Mouse (Mus musculus) neural tube, embryonic 13.5 days (tissue): Measurements from ENCODE around the gene Fam184b. TPM values are rescaled to one million over a fixed set of nuclear protein-coding genes. Genes with fewer than 3 reads are reported as not detected.

Experiments used
- ATAC-seq: fragments of 200-750 bp; cut with Nextera tagmentation; 2 replicates; pipeline ENCODE4 v1.8.0; 2017; ENCODE audit warnings: low read depth, mild to moderate bottlenecking, moderate TSS enrichment, moderate library complexity
- H3K27ac ChIP-seq: fragments of 300-500 bp; sonication (generic); replicated peaks from 2 replicates; pipeline ENCODE4 v1.5.1; 2015; ENCODE audit warnings: moderate library complexity, mild to moderate bottlenecking, inconsistent platforms
- H3K27me3 ChIP-seq: fragments of 300-500 bp; sonication (generic); 2 replicates; pipeline ENCODE4 v1.6.1; 2015; ENCODE audit warnings: mild to moderate bottlenecking, inconsistent platforms
- H3K36me3 ChIP-seq: fragments of 300-500 bp; sonication (generic); 2 replicates; pipeline ENCODE4 v1.6.1; 2015; ENCODE audit warnings: mild to moderate bottlenecking, inconsistent platforms
- H3K4me1 ChIP-seq: fragments of 300-500 bp; sonication (generic); replicated peaks from 2 replicates; pipeline ENCODE4 v1.6.1; 2015; ENCODE audit warnings: inconsistent platforms
- H3K4me2 ChIP-seq: fragments of 300-500 bp; sonication (generic); 2 replicates; pipeline ENCODE4 v1.6.1; 2015; ENCODE audit warnings: inconsistent platforms, mild to moderate bottlenecking, moderate library complexity
- H3K4me3 ChIP-seq: fragments of 300-500 bp; sonication (generic); 2 replicates; pipeline ENCODE4 v1.5.1; 2015; ENCODE audit warnings: mild to moderate bottlenecking, inconsistent platforms
- H3K9ac ChIP-seq: fragments of 300-500 bp; sonication (generic); 2 replicates; pipeline ENCODE4 v1.6.1; 2015; ENCODE audit warnings: moderate library complexity, mild to moderate bottlenecking, inconsistent platforms
- H3K9me3 ChIP-seq: fragments of 300-500 bp; sonication (generic); 2 replicates; pipeline ENCODE4 v1.6.1; 2016; ENCODE audit warnings: inconsistent platforms
- WGBS: fragments of 180-500 bp; shearing (Covaris S2); methylation state at CpG from one replicate; pipeline ENCODE4 v1.1.7; 2015; 5-methylcytosine and 5-hydroxymethylcytosine counted together
- polyA plus RNA-seq: library from polyadenylated mRNA; unstranded; fragments of >200 nt; fragmentation: Nextera tagmentation; extraction: Ambion mirVana; gene quantifications from 2 replicates; pipeline ENCODE4 v1.2.1, GENCODE M21; 2015

Gene Fam184b
- polyA plus RNA-seq, result 4.0 and 4.8 TPM in 2 replicates

DNA sequence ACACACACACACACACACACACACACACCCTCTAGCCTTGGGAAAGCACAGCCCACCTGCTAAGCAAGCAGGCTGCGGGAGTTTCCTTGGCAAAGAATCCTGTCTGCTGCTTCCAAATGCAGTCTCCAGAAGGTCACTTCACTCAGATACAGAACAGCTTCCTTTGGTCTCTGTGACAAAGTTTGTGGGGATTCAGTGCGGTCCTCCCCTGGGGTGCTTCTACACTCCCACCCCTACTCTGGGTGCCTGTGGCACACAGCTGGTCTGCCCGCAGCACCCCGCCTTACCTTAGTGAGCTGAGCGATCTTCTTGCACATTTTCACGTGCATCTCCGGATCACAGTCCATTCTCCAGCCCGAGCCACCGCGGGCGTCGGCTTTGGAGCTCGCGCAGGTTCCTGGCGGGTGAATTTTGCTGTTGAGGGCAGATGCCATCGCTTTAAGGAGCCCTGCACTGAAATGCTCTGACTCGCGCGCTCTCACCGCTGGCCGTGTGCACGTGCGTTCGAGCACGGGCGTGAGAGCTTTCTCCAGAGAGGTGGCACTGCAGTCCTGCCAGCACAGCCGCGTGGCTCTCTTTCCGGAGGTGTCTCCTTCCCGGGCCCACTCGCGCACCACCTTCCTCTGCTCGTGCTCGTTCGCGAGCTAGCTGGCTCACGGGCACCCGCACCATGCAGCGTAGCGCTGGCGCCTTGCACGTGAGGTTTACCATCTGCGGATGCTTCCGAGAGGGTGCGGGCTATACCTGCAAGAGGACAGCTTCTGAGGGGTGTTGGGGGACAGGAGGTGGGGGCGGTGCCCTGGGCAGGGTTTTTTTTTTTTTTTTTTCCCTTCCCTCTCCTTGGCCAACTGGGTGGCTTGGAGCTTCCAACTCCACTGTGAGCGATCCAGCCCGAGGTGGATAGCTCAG is at the start of gene Fam184b:
TSS of gene Fam184b (minus strand) at position 809 of the 909 bp plus-strand sequence.
- peak within 1 kb of the TSS; percentile 57 for H3K27ac ChIP-seq
- WGBS, result under 1% methylated on average over 48 of the region's 48 CpGs
- peak; percentile 98 for ATAC-seq
- peaks cover 14% of the 10 kb centered on the region for H3K27me3 ChIP-seq
- peaks cover 6% of the 10 kb centered on the region for H3K4me1 ChIP-seq
- H3K9ac ChIP-seq, result peak within 1 kb of the TSS; percentile 73
- no peaks in the 10 kb centered on the region for H3K9me3 ChIP-seq
- H3K4me2 ChIP-seq, result peak within 1 kb of the TSS; percentile 82
- peak within 1 kb of the TSS; percentile 53 for H3K4me3 ChIP-seq
- H3K36me3 ChIP-seq, result no peaks in the 10 kb centered on the region

DNA sequence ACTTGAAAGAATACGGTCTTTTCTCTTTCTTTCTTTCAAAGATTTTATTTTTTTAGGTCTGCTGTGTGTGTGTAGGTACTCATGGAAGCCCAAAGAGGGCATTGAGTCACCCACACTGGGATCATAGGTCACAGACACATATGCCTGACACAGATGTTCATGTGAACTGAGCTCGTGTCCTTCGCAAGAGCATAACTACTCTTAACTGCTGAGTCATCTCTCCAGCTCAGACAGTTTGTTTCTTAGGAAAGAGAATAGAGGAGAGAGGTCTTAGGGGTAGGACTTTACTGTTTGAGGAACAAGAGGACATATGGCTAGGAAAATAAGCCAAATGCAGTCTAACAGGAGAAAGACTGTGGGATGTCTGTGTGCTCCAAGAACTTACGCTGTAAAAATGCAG is 49.7 kb upstream of the Fam184b start:
- no peak for ATAC-seq
- no peak overlapping the region for H3K4me3 ChIP-seq
- 86% methylated on average over 4 of the region's 4 CpGs for WGBS
- H3K4me1 ChIP-seq, result no peaks in the 10 kb centered on the region
- H3K9ac ChIP-seq, result no peak overlapping the region
- no peaks in the 10 kb centered on the region for H3K9me3 ChIP-seq
- no peak overlapping the region for H3K27ac ChIP-seq
- H3K4me2 ChIP-seq, result no peak overlapping the region
- H3K36me3 ChIP-seq, result 0 out of 2 replicates have a peak, but pooled peaks cover under 1% of the 10 kb centered on the region
- H3K27me3 ChIP-seq, result no peaks in the 10 kb centered on the region

DNA sequence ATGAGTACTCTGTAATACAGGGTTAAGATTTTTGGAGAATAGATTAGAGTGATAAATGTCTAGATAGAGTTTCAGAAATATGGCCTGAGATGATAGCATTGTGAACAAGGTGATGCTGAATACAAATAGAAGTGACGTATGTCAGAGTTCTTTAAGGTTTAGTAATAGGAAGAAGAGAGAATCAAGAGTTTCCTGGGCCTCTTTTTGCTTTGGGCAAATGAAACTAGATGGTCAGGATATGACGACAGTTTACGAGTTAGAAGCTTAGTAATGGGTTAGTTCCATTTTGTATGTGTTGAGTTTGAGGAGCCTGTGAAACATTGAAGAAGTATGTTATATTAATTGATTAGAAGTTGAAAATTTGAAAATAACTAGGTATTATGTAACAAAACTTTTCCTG is 46.8 kb upstream of the Fam184b start:
- ATAC-seq, result no peak
- no peaks in the 10 kb centered on the region for H3K27me3 ChIP-seq
- H3K9ac ChIP-seq, result no peak overlapping the region
- no peaks in the 10 kb centered on the region for H3K9me3 ChIP-seq
- H3K4me3 ChIP-seq, result no peak overlapping the region
- H3K36me3 ChIP-seq, result 0 out of 2 replicates have a peak, but pooled peaks cover 6% of the 10 kb centered on the region
- no peak overlapping the region for H3K27ac ChIP-seq
- no peaks in the 10 kb centered on the region for H3K4me1 ChIP-seq
- WGBS, result 96% methylated on average over 3 of the region's 3 CpGs
- H3K4me2 ChIP-seq, result no peak overlapping the region

DNA sequence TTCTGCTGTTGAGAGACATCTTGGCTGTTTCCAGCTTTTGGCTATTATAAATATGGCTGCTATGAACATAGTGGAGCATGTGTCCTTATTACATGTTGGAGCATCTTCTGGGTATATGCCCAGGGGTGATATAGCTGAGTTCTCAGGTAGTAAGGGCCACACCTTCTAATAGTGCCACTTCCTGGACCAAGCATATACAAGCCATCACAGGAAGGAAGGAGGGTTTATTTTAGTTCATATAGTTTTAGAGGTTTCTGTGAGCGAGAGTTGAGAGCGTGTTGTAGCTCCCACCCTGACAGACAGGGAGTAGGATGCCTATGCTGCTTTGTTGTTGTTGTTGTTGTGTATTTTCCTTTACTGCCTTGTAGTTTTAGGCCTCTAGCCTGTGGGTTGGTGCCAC is 45.8 kb upstream of the Fam184b start:
- no peak overlapping the region for H3K4me2 ChIP-seq
- H3K36me3 ChIP-seq, result 0 out of 2 replicates have a peak, but pooled peaks cover 6% of the 10 kb centered on the region
- no peak overlapping the region for H3K27ac ChIP-seq
- H3K4me1 ChIP-seq, result no peaks in the 10 kb centered on the region
- no peak for ATAC-seq
- H3K4me3 ChIP-seq, result no peak overlapping the region
- H3K9ac ChIP-seq, result no peak overlapping the region
- 94% methylated on average over 2 of the region's 2 CpGs for WGBS
- no peaks in the 10 kb centered on the region for H3K27me3 ChIP-seq
- H3K9me3 ChIP-seq, result no peaks in the 10 kb centered on the region

DNA sequence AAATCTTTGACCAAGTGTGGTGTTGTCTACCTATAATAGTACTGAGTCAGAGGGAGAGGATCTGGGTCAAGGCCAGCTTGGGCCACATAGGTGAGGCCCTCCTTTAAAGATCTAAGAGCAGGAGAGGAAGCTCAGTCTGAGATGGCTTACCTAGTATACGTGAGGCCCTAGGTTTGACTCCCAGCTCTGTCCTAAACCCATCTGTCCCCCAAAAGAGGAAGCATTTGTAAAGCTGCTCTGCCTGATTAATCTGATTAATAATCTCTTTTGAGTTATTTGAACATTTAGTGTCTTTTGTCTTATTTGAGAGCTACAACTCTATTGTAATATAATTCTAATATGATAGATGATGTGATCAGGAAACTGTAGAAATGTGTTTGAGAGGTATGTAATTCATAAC is 44.0 kb upstream of the Fam184b start:
- no peaks in the 10 kb centered on the region for H3K9me3 ChIP-seq
- WGBS, result 100% methylated on average over 1 of the region's 1 CpGs
- no peak overlapping the region for H3K27ac ChIP-seq
- H3K4me2 ChIP-seq, result no peak overlapping the region
- no peak overlapping the region for H3K4me3 ChIP-seq
- H3K4me1 ChIP-seq, result no peaks in the 10 kb centered on the region
- H3K9ac ChIP-seq, result no peak overlapping the region
- H3K27me3 ChIP-seq, result no peaks in the 10 kb centered on the region
- H3K36me3 ChIP-seq, result 0 out of 2 replicates have a peak, but pooled peaks cover 6% of the 10 kb centered on the region
- ATAC-seq, result no peak

DNA sequence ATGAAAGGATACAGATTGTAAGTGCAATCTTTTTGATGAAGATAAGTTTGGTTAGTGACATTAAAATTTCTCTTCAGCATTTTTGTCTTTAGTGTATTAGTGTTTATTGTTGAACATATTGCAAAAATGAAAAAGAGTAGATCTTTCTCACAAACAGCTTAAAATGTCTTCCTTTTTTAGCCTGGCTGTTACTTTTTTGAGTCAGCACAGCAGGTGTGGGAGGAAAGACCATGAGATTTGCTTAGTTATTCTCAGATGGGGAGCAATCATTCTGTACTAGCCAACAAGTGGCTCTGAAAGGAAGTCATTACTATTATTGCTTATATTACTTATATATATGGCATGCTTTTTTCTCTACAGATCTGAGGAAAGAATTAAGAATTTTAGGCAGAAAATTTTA is 40.5 kb upstream of the Fam184b start:
- Histone ChIP-seq H3K9me3 (no peaks in the 10 kb centered on the region), H3K4me3 (no peak overlapping the region), H3K4me1 (no peaks in the 10 kb centered on the region), H3K27me3 (no peaks in the 10 kb centered on the region), H3K4me2 (no peak overlapping the region), H3K9ac (no peak overlapping the region), H3K27ac (no peak overlapping the region), H3K36me3 (0 out of 2 replicates have a peak, but pooled peaks cover 6% of the 10 kb centered on the region)
- no peak for ATAC-seq

DNA sequence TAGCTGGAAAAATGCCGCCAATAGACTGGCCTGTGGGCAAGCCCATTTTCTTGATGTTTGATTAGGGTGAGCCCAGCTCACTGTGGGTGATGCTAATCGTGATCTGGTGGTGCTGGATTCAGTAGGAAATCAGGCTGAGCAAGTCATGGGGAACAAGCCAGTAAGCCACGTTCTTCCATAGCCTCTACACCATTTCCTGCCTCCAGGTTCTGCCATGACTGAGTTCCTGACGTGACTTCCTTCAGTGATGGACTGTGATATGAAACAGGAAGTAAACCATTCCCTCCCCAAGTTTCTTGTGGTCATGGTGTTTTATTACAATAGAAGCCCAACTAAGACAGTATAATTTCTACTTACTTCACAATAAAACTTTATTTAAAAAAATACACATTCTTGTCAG is 38.2 kb upstream of the Fam184b start:
- no peaks in the 10 kb centered on the region for H3K36me3 ChIP-seq
- H3K4me3 ChIP-seq, result no peak overlapping the region
- H3K27ac ChIP-seq, result no peak overlapping the region
- H3K4me1 ChIP-seq, result no peaks in the 10 kb centered on the region
- no peaks in the 10 kb centered on the region for H3K27me3 ChIP-seq
- no peak for ATAC-seq
- no peaks in the 10 kb centered on the region for H3K9me3 ChIP-seq
- no peak overlapping the region for H3K9ac ChIP-seq
- WGBS, result 87% methylated on average over 4 of the region's 4 CpGs
- H3K4me2 ChIP-seq, result no peak overlapping the region

DNA sequence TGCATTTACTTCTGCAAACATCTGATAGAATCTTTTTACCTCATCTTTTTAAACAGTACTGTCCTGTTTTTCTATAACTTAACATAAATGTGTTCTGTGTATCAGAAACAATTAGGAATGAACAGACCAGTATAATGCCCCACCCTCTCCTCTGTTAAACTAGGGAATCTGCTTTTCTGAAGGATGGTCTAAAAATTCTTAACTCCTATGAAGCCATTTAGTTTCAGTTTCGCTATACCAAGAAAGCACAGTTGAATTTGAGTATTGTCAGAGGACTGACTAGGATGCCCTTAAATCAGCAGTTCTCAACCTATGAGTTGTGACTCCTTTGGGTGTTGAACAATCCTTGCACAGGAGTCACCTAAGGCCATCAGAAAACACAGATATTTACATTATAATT is 35.6 kb upstream of the Fam184b start:
- no peak overlapping the region for H3K4me2 ChIP-seq
- WGBS, result 100% methylated on average over 1 of the region's 1 CpGs
- no peak for ATAC-seq
- no peak overlapping the region for H3K9ac ChIP-seq
- H3K27me3 ChIP-seq, result no peaks in the 10 kb centered on the region
- H3K4me3 ChIP-seq, result no peak overlapping the region
- no peaks in the 10 kb centered on the region for H3K36me3 ChIP-seq
- H3K27ac ChIP-seq, result no peak overlapping the region
- H3K4me1 ChIP-seq, result peaks cover 9% of the 10 kb centered on the region
- no peaks in the 10 kb centered on the region for H3K9me3 ChIP-seq

DNA sequence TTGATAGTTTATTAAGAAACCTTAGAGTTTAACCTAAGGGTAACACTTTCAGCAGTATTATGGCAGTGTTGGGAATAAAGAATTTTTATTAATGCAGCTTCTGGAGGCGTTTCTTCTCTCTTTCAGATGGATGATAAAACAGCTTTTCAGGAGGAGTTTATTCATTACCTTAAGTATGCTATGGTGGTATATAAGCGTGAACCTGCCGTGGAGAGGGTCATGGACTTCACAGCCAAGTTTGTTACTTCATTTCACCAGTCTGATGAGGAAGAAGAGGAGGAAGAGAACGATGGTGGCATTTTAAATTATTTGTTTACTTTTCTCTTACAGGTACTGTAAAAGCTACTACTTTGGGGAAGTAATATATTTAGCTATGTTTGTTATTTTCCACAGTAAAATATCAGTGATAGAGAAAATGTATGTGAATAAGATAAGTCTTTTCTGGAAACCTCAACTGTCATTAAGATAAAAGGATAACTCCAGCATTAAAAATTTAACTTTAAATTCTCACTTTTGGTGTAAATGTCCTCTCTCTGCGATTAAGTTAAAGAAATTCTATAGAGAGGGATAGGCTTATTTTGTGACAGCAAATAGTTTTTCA is 31.6 kb upstream of the Fam184b start:
- Histone ChIP-seq H3K9me3 (no peaks in the 10 kb centered on the region), H3K4me1 (peaks cover 17% of the 10 kb centered on the region), H3K27ac (no peak overlapping the region), H3K9ac (no peak overlapping the region), H3K4me3 (peak overlapping the region; percentile 81), H3K4me2 (peak overlapping the region; percentile 91), H3K27me3 (no peaks in the 10 kb centered on the region), H3K36me3 (no peaks in the 10 kb centered on the region)
- WGBS, result 49% methylated on average over 5 of the region's 5 CpGs
- ATAC-seq, result no peak

DNA sequence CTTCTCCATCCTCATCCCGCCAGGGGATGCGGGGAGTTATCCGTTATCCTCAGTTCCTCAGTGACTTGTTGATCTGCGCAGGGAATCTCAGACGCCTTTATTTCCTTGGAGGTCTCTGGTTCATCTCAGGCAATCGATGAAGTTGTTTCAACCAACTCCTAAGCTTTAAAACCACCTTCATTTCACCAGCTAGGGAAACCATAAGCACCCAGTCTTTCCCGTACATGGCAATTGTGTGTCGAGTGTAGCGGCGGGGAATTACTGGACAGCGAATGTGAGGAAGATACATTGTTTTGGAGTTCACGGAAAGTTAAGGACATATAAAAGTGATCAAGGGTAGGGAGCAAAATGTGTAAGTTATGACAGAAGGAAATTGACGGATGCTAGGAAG is 30.9 kb upstream of the Fam184b start:
- Histone ChIP-seq H3K9ac (peak overlapping the region; percentile 72), H3K4me2 (peak overlapping the region; percentile 91), H3K27me3 (no peaks in the 10 kb centered on the region), H3K9me3 (no peaks in the 10 kb centered on the region), H3K4me3 (peak overlapping the region; percentile 81), H3K4me1 (peaks cover 17% of the 10 kb centered on the region), H3K36me3 (no peaks in the 10 kb centered on the region), H3K27ac (no peak overlapping the region)
- 1% methylated on average over 13 of the region's 13 CpGs for WGBS
- ATAC-seq, result no peak

DNA sequence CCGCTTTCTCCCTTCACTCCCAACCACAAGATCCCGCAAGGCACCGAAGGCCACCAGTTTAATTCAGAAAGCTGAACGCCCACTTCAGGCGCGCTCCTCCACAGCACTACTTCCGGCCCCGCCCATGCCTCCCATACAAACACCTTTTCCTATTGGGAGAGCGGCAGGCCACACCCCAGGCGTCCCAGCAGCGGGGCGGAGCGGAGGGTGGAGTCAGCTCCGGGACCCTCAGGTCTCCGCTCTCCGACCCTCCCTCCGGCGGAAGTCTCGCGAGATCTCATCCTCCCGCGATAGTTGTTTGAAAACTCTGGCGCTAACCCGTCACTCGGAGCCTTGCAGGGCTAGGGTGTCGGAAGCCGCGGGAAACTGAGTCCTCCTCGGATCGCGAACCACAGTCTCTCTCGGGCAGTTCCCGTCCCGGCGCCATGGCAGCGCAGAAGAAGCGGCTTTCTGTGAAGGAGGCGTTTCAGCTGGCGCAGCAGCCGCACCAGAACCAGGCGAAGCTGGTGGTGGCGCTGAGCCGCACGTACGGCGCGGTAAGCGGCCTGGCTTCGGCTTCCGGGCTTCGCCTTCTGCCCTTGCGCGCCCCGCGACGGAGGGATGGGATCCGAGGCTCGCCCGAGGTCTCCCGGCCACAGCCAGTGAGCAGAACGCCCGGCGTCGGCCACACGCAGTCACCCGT is 30.3 kb upstream of the Fam184b start, which contains the start of gene Ncapg:
TSS of gene Ncapg (plus strand) at position 322 of the 682 bp plus-strand sequence.
- WGBS, result under 1% methylated on average over 66 of the region's 66 CpGs
- Histone ChIP-seq H3K36me3 (no peaks in the 10 kb centered on the region), H3K4me3 (peak within 1 kb of the TSS; percentile 81), H3K9ac (peak within 1 kb of the TSS; percentile 84), H3K4me1 (peaks cover 17% of the 10 kb centered on the region), H3K9me3 (no peaks in the 10 kb centered on the region), H3K4me2 (peak within 1 kb of the TSS; percentile 91), H3K27ac (peak within 1 kb of the TSS; percentile 81), H3K27me3 (no peaks in the 10 kb centered on the region)
- peak; percentile 100 for ATAC-seq

DNA sequence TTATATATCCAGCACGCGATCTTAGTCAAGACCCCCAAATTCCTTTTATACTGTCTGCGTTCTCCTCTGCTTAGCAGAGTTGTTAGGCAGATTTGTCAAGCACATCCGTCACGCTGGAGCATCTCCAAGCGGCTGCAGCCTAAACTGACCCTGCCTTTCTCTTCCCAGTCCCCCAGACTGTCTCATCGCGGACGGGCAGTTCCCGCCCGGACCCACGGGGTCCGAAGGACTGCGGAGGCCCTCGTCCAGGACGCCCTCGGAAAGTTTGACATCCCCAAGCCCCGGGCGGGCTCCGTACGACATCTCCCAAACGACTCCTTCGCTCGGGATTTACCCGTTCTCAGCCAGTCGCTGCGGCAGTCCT is 29.8 kb upstream of the Fam184b start:
- 1% methylated on average over 27 of the region's 27 CpGs for WGBS
- ATAC-seq, result peak; percentile 83
- no peaks in the 10 kb centered on the region for H3K36me3 ChIP-seq

More for the DNA sequence above, 29.8 kb upstream of the Fam184b start:
- Histone ChIP-seq H3K4me1 (peaks cover 17% of the 10 kb centered on the region), H3K4me2 (peak overlapping the region; percentile 91), H3K4me3 (peak overlapping the region; percentile 81), H3K9me3 (no peaks in the 10 kb centered on the region), H3K27ac (peak overlapping the region; percentile 81), H3K9ac (peak overlapping the region; percentile 84), H3K27me3 (no peaks in the 10 kb centered on the region)
